Mouse (Mus musculus) CH12.LX (cell line): ENCODE measurements around the gene Bach2.

Experiments
- CTCF ChIP-seq, 2 experiments: IDR thresholded peaks in 1 of 2; conservative IDR thresholded peaks in 1 of 2; 2 replicates each; pipeline ENCODE4 v1.5.1; 2011 to 2012; ENCODE audit warnings: low read depth in 2 of 2, low read length in 2 of 2, improper control_type of control experiment in 1 of 2, inconsistent platforms in 1 of 2, mild to moderate bottlenecking in 1 of 2, moderate library complexity in 1 of 2
- MAX ChIP-seq: IDR thresholded peaks from 2 replicates; pipeline ENCODE4 v1.6.1; 2011; ENCODE audit warnings: low read length, improper control_type of control experiment
- RCOR1 ChIP-seq: conservative IDR thresholded peaks from 2 replicates; pipeline ENCODE4 v1.6.1; 2012; ENCODE audit warnings: low read depth, mild to moderate bottlenecking, inconsistent platforms, low read length, improper control_type of control experiment
- ZC3H11A ChIP-seq: IDR thresholded peaks from 2 replicates; pipeline ENCODE4 v1.6.1; 2012; ENCODE audit warnings: low read depth, mild to moderate bottlenecking, inconsistent platforms, low read length, improper control_type of control experiment
- ZMIZ1 ChIP-seq: IDR thresholded peaks from 2 replicates; pipeline ENCODE4 v1.6.1; 2012; ENCODE audit warnings: low read depth, mild to moderate bottlenecking, inconsistent platforms, low read length, improper control_type of control experiment
- ZNF384 ChIP-seq: IDR thresholded peaks from 2 replicates; pipeline ENCODE4 v1.6.1; 2012; ENCODE audit warnings: low read depth, low read length, improper control_type of control experiment, inconsistent platforms

- TF ChIP-seq MAX (no peak), ZNF384 (no peak), ZC3H11A (no peak), ZMIZ1 (no peak), RCOR1 (no peak), CTCF (conservative IDR thresholded peaks at IDR 0.05 in 1 of 2, IDR thresholded peaks at IDR 0.05 in 1 of 2; ENCODE audit: low read depth in 2 of 2, low read length in 2 of 2) (no peak)
Measured at GRCm38 (mm10) chr4:32209995-32210394, 28.6 kb upstream of the Bach2 start.
